Mouse (Mus musculus) ovary, postnatal 14 days (tissue): ENCODE data around the gene Cenpb.
"Not testable (repeated sequence)": the region's sequence is repeated elsewhere in the genome, so short reads cannot be mapped to it uniquely, and the experiment has no call there.

Experiments
- DNase-seq: peaks from one replicate; pipeline ENCODE4 v3.0.0; 2022; ENCODE audit warnings: low spot score

Cenpb gene

GRCm38 (mm10) chr2:131179990-131180587 is at the start of gene Cenpb:
TSS of gene Cenpb (minus strand) at chr2:131180067.
- DNase-seq = peak; percentile 80

GRCm38 (mm10) chr2:131227243-131227642 is 47.4 kb upstream of the Cenpb start:
- DNase-seq = no peak

GRCm38 (mm10) chr2:131226669-131227068 is 46.8 kb upstream of the Cenpb start:
- DNase-seq = not testable (repeated sequence)

GRCm38 (mm10) chr2:131225178-131225577 is 45.3 kb upstream of the Cenpb start:
- DNase-seq = no peak

GRCm38 (mm10) chr2:131223569-131223968 is 43.7 kb upstream of the Cenpb start:
- DNase-seq = no peak

- no peak for DNase-seq
Observed at GRCm38 (mm10) chr2:131222562-131222961, 42.7 kb upstream of the Cenpb start.

- DNase-seq = no peak
Observed at GRCm38 (mm10) chr2:131221853-131222515, 42.1 kb upstream of the Cenpb start.

- DNase-seq = no peak
Observed at GRCm38 (mm10) chr2:131220030-131220429, 40.2 kb upstream of the Cenpb start.

GRCm38 (mm10) chr2:131215941-131216858 is 36.3 kb upstream of the Cenpb start:
- DNase-seq = no peak

- DNase-seq = no peak
Observed at GRCm38 (mm10) chr2:131213773-131214172, 33.9 kb upstream of the Cenpb start.

GRCm38 (mm10) chr2:131211026-131211615 is 31.3 kb upstream of the Cenpb start:
- no peak for DNase-seq

- peak; percentile 95 for DNase-seq
Observed at GRCm38 (mm10) chr2:131209969-131210792, 30.3 kb upstream of the Cenpb start.

- no peak for DNase-seq
Observed at GRCm38 (mm10) chr2:131209125-131209795, 29.4 kb upstream of the Cenpb start.

GRCm38 (mm10) chr2:131208356-131208755 is 28.5 kb upstream of the Cenpb start:
- no peak for DNase-seq

GRCm38 (mm10) chr2:131206778-131207177 is 26.9 kb upstream of the Cenpb start, which contains the start of gene Ap5s1:
TSS of gene Ap5s1 (plus strand) at chr2:131207078.
- DNase-seq = no peak

GRCm38 (mm10) chr2:131205521-131206182 is 25.8 kb upstream of the Cenpb start:
- no peak for DNase-seq

GRCm38 (mm10) chr2:131204410-131204981 is 24.6 kb upstream of the Cenpb start:
- DNase-seq = peak; percentile 90

GRCm38 (mm10) chr2:131203816-131204409 is 24.0 kb upstream of the Cenpb start:
- DNase-seq = no peak

GRCm38 (mm10) chr2:131201262-131201661 is 21.4 kb upstream of the Cenpb start:
- no peak for DNase-seq
